Mouse (Mus musculus): ENCODE results near the gene Mras. TPM values are rescaled to one million over a fixed set of nuclear protein-coding genes. Genes with fewer than 3 reads are reported as not detected.

Mras gene
- total RNA-seq, 2 experiments from 2014 or later: 10.1 to 12.2 TPM

- intact Hi-C loops (cut with DNase I): loop anchor here (1.0 to 10.0 kb wide), 5 partner anchors 75 to 762 kb away; partner anchors contain the start of genes Cep70 and Nme9
- DNase-seq: peak; percentile 54 to 76
Measured at GRCm38 (mm10) chr9:99376591-99377418, 60.4 kb downstream of the Mras start.

GRCm38 (mm10) chr9:99368431-99368830 lies 68.8 kb downstream of the Mras start:
- DNase-seq: no peak
- intact Hi-C loops (cut with DNase I): no loop called here

- intact Hi-C loops (cut with DNase I): no loop called here
- DNase-seq: no peak
Measured at GRCm38 (mm10) chr9:99365906-99366305, 71.3 kb downstream of the Mras start.

- DNase-seq: no peak
- intact Hi-C loops (cut with DNase I): no loop called here
Measured at GRCm38 (mm10) chr9:99363076-99363475, 74.1 kb downstream of the Mras start.

GRCm38 (mm10) chr9:99361946-99362345 lies 75.2 kb downstream of the Mras start:
- intact Hi-C loops (cut with DNase I): no loop called here
- no peak for DNase-seq

GRCm38 (mm10) chr9:99359012-99359411 lies 78.2 kb downstream of the Mras start:
- intact Hi-C loops (cut with DNase I): no loop called here
- no peak for DNase-seq

GRCm38 (mm10) chr9:99357921-99358692 lies 79.1 kb downstream of the Mras start, which contains the start of gene Esyt3:
Esyt3 (minus strand) TSS chr9:99358557.
- peak; percentile 16 to 30 for DNase-seq
- intact Hi-C loops (cut with DNase I): no loop called here

GRCm38 (mm10) chr9:99357561-99357920 lies 79.6 kb downstream of the Mras start:
- DNase-seq: no peak
- intact Hi-C loops (cut with DNase I): no loop called here

- DNase-seq: no peak
- intact Hi-C loops (cut with DNase I): no loop called here
Measured at GRCm38 (mm10) chr9:99355971-99356370, 81.2 kb downstream of the Mras start.

GRCm38 (mm10) chr9:99354796-99355195 lies 82.4 kb downstream of the Mras start:
- intact Hi-C loops (cut with DNase I): no loop called here
- no peak for DNase-seq

GRCm38 (mm10) chr9:99353390-99353789 lies 83.8 kb downstream of the Mras start:
- intact Hi-C loops (cut with DNase I): no loop called here
- no peak for DNase-seq

GRCm38 (mm10) chr9:99352964-99353363 lies 84.2 kb downstream of the Mras start:
- intact Hi-C loops (cut with DNase I): no loop called here
- no peak for DNase-seq

GRCm38 (mm10) chr9:99345351-99345792 lies 91.8 kb downstream of the Mras start:
- no peak for DNase-seq
- intact Hi-C loops (cut with DNase I): no loop called here

- intact Hi-C loops (cut with DNase I): no loop called here
Measured at GRCm38 (mm10) chr9:99341600-99341999, 95.6 kb downstream of the Mras start.

GRCm38 (mm10) chr9:99340126-99340525 lies 97.1 kb downstream of the Mras start:
- peak; percentile 10 to 20 for DNase-seq
- intact Hi-C loops (cut with DNase I): no loop called here

More at GRCm38 (mm10) chr9:99341600-99341999, 95.6 kb downstream of the Mras start:
- DNase-seq: no peak

GRCm38 (mm10) chr9:99339182-99339581 lies 98.0 kb downstream of the Mras start:
- intact Hi-C loops (cut with DNase I): no loop called here
- no peak for DNase-seq

- DNase-seq: no peak
- intact Hi-C loops (cut with DNase I): no loop called here
Measured at GRCm38 (mm10) chr9:99338293-99338692, 98.9 kb downstream of the Mras start.

- intact Hi-C loops (cut with DNase I): no loop called here
- DNase-seq: no peak
Measured at GRCm38 (mm10) chr9:99336538-99336937, 100.6 kb downstream of the Mras start.

All from heart, postnatal 10 days (tissue).